Mouse (Mus musculus) mature B cell (primary cell): ENCODE data around the gene Gm13277.
"Not testable (repeated sequence)": the region's sequence is repeated elsewhere in the genome, so short reads cannot be mapped to it uniquely, and the experiment has no call there.

ENCODE experiments used
- in situ Hi-C: fragments of 300-500 bp; cut with MboI; formaldehyde crosslinking; loops from 2 replicates; pipeline ENCODE4 v1.14.3; 2019

Gm13277 gene

DNA sequence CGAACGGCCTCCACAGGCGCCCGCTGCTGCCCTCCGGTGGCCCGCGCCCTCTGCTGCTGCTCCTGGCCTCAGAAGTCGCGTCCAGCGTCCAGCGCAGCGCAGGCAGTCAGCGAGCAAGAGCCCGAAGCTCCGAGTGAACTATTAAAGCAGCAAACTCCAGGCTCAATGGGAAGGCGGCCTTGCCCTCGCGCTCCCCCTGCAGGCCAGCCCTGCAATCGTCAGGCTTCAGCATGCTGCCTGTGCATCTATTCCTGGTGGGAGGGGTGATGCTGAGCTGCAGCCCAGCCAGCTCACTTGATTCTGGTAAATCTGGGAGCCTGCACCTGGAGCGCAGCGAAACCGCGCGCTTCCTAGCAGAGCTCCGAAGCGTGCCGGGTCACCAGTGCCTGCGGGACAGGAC, at the start of gene Gm13277:
Gene Gm13277, plus strand, starts transcription at position 231 of the 400 bp plus-strand sequence.
- in situ Hi-C loops: not testable (repeated sequence)

DNA sequence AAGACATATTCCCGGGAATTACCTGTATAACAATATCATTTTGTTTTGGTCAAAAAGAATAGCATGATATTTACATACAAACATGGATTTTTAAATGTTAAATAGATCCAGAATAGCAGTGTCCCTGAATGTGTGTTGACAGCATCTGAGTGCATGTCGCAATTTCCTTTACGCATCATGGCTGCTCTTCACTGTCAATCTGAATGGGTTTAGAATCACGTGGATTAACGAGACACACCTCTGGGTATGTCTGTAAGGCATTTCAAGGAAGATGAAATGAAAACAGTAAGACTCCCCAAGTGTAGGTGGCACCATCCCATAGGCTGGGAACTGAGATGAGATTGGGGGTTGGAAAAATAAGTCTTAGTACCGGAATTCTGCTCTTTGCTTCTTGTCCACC, 49.4 kb upstream of the Gm13277 start:
- in situ Hi-C loops: loop anchor here (25.0 kb wide), 2 partner anchors 123 to 573 kb away; partner anchors contain the start of genes Cdkn2b and Ifna1

DNA sequence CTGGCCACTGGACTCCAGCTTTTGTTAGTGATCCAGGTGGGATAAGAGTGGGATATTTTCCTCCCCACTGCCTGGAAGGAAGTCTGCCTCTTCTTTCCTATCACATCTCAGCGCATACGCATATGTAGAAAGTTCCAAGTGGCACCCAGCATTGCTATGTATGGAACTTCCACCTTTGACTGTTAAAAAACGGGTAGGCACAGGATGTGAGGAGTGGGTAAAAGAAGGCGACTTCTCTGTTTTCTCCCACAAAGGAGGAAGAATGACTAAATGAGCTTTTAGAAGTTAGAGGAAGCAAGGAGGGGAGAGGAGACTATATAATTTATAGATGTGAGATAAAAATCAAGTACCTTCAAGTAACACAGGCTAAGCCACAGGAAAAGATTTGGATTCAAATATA, 47.0 kb upstream of the Gm13277 start:
- in situ Hi-C loops: loop anchor here (25.0 kb wide), 2 partner anchors 121 to 571 kb away; partner anchors contain the start of genes Cdkn2b and Ifna1

DNA sequence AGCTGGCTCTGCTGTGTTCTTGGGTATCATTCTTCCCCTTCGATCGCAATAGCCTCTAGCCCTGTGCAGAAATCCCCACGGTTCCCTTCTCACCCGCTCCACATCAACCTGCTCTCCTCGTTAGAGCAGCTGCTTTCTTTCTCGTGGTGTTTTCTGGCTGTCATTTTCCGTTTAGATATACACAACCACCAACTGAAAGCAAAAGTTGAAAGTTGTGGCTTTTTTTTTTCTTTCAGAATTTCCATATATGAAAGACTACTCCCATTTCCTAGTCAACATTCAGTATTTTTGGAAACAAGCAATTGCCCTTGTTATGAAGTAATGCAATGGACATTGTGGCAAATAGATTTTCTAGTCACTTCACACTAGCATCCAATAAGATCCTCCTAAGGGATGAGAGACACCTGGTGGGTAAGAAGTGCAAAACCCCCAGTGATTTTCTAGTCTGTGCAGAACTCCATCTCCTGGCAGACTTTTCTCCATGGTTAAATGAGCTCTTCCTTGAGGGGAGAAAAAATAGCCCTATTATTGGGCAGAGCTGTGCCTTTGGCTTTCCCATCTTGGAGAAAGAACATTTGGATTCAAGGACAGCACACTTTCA, 45.6 kb upstream of the Gm13277 start:
- in situ Hi-C loops: loop anchor here (25.0 kb wide), 2 partner anchors 119 to 569 kb away; partner anchors contain the start of genes Cdkn2b and Ifna1

DNA sequence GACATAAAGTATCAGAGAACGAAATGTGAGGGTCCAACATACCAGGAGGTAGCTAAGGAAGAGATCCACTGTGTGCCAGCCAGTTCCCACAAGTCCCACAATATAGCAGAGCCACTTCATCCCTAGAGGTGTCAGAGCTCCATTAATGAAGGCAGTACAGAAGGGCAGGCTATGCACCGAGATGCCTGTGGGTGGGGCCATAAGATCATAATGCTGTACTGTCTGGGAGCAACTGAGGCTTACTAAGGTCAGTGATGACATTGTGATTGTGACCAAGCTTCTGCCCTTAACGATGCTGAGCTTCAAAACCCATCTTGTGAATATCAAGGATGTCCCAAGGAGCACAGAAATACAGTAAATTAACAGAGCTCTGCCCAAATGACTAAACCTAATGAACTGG, 44.2 kb upstream of the Gm13277 start:
- in situ Hi-C loops: loop anchor here (25.0 kb wide), 2 partner anchors 118 to 568 kb away; partner anchors contain the start of genes Cdkn2b and Ifna1

DNA sequence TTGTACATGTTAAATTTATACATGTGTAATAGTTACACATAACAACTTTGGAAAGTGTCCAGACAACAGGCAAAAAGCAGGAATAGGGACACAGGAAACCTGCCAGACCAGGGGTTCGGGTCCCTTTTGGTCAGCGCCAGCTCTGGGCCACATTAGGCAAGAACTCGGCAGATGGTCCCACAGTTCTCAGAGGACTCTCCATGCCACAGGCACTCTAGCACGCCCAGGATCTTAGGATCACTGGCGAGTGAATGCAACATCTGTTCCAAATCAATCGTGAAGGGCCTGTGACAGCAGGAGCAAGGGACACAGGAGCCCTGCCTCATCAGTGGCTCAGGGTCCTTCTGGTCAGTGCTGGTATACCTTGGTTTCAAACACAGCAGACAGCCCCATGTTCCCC, 38.5 kb upstream of the Gm13277 start:
- in situ Hi-C loops: loop anchor here (25.0 kb wide), 2 partner anchors 112 to 562 kb away; partner anchors contain the start of genes Cdkn2b and Ifna1

DNA sequence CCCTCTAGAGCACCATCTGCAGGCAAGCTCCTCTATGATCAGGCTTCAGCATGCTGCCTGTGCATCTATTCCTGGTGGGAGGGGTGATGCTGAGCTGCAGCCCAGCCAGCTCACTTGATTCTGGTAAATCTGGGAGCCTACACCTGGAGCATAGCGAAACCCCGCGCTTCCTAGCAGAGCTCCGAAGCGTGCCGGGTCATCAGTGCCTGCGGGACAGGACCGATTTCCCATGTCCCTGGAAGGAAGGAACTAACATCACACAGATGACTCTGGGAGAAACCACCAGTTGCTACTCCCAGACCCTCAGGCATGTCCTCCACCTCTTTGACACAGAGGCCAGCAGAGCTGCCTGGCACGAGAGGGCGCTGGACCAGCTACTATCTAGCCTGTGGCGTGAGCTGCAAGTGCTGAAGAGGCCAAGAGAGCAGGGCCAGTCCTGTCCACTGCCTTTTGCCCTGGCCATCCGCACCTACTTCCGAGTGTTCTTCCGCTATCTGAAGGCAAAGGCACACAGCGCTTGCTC, 33.6 kb upstream of the Gm13277 start, which contains the start of gene Gm13271:
Gene Gm13271, plus strand, starts transcription at position 51 of the 523 bp plus-strand sequence.
- in situ Hi-C loops: not testable (repeated sequence)

DNA sequence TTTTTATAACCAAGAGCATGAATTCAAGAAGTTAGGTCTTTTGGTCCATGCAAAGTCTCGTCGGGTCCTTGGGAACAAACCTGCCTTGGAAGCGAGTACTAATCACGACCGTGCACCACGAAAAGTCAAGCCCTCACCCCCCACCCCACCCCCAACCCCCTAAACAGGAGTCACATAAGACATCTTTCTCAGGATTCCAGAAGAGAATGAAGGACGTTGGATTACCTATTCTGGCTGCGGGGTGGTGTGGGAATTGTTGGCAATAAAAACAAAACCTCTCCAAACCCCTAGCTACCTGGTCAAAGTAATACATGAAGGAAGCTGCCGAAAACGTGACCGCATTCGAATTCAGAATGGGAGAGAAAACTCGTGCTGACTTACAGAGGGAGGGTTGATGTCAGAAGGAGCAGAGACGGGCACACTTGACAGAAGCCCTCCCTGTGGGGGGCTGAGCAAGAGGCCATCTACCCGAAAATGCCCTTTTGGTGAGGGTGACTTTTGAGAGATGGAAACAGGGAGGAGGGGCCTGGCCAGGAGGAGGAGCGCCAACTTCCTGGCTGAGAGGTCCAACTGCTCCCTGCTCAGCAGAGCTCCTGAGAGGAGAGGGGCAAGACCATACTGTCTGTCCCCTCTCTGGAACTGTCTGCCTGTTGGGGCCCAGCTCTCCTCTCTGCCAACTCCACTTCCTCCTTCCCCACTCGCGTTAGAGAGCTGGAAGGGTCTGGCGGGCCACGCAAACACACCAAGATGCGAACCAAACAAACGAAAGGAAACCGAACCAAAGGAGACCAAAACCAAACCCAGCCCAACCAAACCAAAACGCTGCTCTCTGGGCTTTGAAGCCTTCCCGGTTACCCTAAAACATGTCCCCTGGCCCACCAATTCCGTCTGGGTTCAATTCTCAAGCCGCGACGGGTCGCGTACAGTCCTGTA, 31.6 kb upstream of the Gm13277 start:
- in situ Hi-C loops: not testable (repeated sequence)

DNA sequence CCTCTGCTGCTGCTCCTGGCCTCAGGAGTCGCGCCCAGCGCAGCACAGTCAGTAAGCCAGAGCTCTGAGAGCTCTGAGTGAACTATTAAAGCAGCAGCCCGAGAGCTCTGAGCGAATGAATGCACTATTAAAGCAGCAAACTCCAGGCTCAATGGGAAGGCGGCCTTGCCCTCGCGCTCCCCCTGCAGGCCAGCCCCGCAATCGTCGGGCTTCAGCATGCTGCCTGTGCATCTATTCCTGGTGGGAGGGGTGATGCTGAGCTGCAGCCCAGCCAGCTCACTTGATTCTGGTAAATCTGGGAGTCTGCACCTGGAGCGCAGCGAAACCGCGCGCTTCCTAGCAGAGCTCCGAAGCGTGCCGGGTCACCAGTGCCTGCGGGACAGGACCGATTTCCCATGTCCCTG, 30.8 kb upstream of the Gm13277 start:
- in situ Hi-C loops: not testable (repeated sequence)

DNA sequence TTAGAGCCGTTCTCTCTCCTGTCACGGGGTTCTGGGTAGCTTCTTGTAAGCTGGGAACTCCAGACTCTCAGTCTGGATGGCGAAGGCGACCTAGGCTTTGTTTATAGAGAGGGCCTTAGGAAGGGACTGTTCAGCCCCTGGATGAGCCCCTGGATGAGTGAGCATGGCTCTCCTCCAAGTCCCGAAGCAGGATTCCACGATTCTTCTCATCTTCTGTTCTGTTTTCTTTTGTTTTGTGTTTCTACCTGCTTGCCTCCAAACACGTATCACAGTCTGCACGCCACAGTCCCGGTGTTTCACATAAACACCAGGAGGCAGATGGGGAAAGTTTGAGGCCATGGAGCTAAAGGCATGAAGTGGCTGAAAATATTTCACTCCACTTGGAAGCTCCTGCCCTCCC, 29.7 kb upstream of the Gm13277 start:
- in situ Hi-C loops: not testable (repeated sequence)

DNA sequence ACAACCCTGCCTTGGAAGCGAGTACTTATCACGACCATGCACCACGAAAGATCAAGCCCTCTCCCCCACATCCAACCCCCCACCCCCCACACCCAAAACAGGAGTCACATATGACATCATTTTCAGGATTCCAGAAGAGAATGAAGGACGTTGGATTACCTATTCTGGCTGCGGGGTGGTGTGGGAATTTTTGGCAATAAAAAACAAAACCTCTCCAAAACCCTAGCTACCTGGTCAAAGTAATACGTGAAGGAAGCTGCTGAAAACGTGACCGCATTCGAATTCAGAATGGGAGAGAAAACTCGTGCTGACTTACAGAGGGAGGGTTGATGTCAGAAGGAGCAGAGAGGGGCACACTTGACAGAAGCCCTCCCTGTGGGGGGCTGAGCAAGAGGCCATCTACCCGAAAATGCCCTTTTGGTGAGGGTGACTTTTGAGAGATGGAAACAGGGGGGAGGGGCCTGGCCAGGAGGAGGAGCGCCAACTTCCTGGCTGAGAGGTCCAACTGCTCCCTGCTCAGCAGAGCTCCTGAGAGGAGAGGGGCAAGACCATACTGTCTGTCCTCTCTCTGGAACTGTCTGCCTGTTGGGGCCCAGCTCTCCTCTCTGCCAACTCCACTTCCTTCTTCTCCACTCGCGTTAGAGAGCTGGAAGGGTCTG, 28.7 kb upstream of the Gm13277 start, which contains the start of gene Gm13283:
Gene Gm13283, plus strand, starts transcription at position 510 of the 659 bp plus-strand sequence.
- in situ Hi-C loops: not testable (repeated sequence)

DNA sequence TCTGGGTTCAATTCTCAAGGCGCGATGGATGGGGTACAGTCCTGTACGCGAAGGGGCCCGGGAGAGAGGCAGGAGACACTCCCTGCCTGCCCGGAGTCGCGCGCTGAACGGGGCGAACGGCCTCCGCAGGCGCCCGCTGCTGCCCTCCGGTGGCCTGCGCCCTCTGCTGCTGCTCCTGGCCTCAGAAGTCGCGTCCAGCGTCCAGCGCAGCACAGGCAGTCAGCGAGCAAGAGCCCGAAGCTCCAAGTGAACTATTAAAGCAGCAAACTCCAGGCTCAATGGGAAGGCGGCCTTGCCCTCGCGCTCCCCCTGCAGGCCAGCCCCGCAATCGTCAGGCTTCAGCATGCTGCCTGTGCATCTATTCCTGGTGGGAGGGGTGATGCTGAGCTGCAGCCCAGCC, 28.0 kb upstream of the Gm13277 start:
- in situ Hi-C loops: not testable (repeated sequence)

DNA sequence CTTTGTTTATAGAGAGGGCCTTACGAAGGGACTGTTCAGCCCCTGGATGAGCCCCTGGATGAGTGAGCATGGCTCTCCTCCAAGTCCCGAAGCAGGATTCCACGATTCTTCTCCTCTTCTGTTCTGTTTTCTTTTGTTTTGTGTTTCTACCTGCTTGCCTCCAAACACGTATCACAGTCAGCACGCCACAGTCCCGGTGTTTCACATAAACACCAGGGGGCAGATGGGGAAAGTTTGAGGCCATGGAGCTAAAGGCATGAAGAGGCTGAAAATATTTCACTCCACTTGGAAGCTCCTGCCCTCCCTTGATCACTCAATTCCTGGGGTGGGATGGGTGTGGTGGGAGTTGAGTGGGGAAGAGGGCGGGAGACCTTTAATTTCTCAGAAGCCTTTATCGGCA, 26.7 kb upstream of the Gm13277 start:
- in situ Hi-C loops: not testable (repeated sequence)

DNA sequence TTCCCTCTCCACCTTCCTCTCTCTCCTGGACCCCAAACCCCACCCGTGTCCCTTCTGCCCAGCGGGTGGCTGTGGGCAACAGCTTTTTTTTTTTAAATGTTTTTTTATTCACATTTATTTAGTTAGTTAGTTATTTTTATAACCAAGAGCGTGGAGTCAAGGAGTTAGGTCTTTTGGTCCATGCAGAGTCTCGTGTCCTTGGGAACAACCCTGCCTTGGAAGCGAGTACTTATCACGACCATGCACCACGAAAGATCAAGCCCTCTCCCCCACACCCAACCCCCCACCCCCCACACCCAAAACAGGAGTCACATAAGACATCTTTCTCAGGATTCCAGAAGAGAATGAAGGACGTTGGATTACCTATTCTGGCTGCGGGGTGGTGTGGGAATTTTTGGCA, 26.1 kb upstream of the Gm13277 start:
- in situ Hi-C loops: not testable (repeated sequence)

DNA sequence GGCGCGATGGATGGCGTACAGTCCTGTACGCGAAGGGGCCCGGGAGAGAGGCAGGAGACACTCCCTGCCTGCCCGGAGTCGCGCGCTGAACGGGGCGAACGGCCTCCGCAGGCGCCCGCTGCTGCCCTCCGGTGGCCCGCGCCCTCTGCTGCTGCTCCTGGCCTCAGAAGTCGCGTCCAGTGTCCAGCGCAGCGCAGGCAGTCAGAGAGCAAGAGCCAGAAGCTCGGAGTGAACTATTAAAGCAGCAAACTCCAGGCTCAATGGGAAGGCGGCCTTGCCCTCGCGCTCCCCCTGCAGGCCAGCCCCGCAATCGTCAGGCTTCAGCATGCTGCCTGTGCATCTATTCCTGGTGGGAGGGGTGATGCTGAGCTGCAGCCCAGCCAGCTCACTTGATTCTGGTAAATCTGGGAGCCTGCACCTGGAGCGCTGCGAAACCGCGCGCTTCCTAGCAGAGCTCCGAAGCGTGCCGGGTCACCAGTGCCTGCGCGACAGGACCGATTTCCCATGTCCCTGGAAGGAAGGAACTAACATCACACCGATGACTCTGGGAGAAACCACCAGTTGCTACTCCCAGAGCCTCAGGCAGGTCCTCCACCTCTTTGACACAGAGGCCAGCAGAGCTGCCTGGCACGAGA, 24.9 kb upstream of the Gm13277 start:
- in situ Hi-C loops: not testable (repeated sequence)

DNA sequence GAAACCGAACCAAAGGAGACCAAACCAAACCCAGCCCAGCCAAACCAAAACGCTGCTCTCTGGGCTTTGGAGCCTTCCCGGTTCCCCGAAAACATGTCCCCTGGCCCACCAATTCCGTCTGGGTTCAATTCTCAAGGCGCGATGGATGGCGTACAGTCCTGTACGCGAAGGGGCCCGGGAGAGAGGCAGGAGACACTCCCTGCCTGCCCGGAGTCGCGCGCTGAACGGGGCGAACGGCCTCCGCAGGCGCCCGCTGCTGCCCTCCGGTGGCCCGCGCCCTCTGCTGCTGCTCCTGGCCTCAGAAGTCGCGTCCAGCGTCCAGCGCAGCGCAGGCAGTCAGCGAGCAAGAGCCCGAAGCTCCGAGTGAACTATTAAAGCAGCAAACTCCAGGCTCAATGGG, 14.9 kb upstream of the Gm13277 start, which contains the start of gene Gm13290:
Gene Gm13290, plus strand, starts transcription at position 301 of the 400 bp plus-strand sequence.
- in situ Hi-C loops: not testable (repeated sequence)

DNA sequence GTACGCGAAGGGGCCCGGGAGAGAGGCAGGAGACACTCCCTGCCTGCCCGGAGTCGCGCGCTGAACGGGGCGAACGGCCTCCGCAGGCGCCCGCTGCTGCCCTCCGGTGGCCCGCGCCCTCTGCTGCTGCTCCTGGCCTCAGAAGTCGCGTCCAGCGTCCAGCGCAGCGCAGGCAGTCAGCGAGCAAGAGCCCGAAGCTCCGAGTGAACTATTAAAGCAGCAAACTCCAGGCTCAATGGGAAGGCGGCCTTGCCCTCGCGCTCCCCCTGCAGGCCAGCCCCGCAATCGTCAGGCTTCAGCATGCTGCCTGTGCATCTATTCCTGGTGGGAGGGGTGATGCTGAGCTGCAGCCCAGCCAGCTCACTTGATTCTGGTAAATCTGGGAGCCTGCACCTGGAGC, 11.8 kb upstream of the Gm13277 start, which contains the start of gene Gm13289:
Gene Gm13289, plus strand, starts transcription at position 301 of the 400 bp plus-strand sequence.
- in situ Hi-C loops: not testable (repeated sequence)

DNA sequence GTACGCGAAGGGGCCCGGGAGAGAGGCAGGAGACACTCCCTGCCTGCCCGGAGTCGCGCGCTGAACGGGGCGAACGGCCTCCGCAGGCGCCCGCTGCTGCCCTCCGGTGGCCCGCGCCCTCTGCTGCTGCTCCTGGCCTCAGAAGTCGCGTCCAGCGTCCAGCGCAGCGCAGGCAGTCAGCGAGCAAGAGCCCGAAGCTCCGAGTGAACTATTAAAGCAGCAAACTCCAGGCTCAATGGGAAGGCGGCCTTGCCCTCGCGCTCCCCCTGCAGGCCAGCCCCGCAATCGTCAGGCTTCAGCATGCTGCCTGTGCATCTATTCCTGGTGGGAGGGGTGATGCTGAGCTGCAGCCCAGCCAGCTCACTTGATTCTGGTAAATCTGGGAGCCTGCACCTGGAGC, 8.9 kb upstream of the Gm13277 start, which contains the start of gene Gm13272:
Gene Gm13272, plus strand, starts transcription at position 301 of the 400 bp plus-strand sequence.
- in situ Hi-C loops: not testable (repeated sequence)

DNA sequence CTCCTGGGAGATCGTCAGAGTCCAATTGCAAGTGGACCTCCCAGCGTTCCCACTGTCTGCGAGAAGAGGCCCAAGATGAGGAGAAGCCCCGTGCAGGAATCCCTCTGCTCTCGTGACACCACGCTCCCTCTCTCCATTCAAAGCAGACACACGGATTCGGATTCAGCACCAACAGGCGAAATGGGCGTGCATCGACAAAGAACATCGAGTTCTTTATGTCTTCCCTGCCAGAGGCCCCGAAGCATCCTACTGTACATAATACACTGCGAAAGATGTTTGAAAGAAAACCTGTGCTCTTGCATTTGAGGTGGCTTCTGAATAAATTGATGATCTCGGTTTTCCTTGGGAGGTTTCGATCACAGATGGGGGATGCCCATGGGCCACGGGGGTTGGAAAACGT, 8.1 kb upstream of the Gm13277 start:
- in situ Hi-C loops: not testable (repeated sequence)

DNA sequence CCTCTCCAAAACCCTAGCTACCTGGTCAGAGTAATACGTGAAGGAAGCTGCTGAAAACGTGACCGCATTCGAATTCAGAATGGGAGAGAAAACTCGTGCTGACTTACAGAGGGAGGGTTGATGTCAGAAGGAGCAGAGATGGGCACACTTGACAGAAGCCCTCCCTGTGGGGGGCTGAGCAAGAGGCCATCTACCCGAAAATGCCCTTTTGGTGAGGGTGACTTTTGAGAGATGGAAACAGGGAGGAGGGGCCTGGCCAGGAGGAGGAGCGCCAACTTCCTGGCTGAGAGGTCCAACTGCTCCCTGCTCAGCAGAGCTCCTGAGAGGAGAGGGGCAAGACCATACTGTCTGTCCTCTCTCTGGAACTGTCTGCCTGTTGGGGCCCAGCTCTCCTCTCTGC, 6.6 kb upstream of the Gm13277 start, which contains the start of gene Ifnz:
Gene Ifnz, plus strand, starts transcription at position 301 of the 400 bp plus-strand sequence.
- in situ Hi-C loops: not testable (repeated sequence)

DNA sequence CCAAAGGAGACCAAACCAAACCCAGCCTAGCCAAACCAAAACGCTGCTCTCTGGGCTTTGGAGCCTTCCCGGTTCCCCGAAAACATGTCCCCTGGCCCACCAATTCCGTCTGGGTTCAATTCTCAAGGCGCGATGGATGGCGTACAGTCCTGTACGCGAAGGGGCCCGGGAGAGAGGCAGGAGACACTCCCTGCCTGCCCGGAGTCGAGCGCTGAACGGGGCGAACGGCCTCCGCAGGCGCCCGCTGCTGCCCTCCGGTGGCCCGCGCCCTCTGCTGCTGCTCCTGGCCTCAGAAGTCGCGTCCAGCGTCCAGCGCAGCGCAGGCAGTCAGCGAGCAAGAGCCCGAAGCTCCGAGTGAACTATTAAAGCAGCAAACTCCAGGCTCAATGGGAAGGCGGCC, 6.1 kb upstream of the Gm13277 start:
- in situ Hi-C loops: not testable (repeated sequence)
